In genomic region chr2:84838993-84839980, GRCm38 (mm10) we compare ENCODE assay signal across 9 mouse cellular contexts. TPM values are rescaled to one million over a fixed set of nuclear protein-coding genes. Genes with fewer than 3 reads are reported as not detected.
DNase-seq lines count a peak whose midpoint lies in the region; ATAC-seq lines count a peak whose summit lies in the region.
"Had no signal": no experiment of that assay in that cellular context is flagged by ENCODE, and none has a peak within 500 bp of the region (broad histone marks: within the 10 kb centered on the region; RNA-seq: fewer than 3 reads in every experiment).

No protein-coding gene starts in this region.

- H3K4me1 ChIP-seq in embryonic facial prominence, embryonic 11.5 days (ENCODE audit: control insufficient read depth, insufficient read depth, low read length) = peaks cover 3% of the 10 kb centered on the region; the same call in 1 of the 2 replicates
- peaks cover 49% of the 10 kb centered on the region for H3K4me1 ChIP-seq in heart, embryonic 13.5 days
- peaks cover 31% of the 10 kb centered on the region for H3K4me1 ChIP-seq in limb, embryonic 13.5 days

- no peaks in the 10 kb centered on the region for H3K9me3 ChIP-seq in embryonic facial prominence, embryonic 11.5 days (replicated peaks; ENCODE audit: control insufficient read depth, low read length)
- H3K9me3 ChIP-seq in heart, embryonic 13.5 days = no peaks in the 10 kb centered on the region
- no peaks in the 10 kb centered on the region for H3K9me3 ChIP-seq in limb, embryonic 13.5 days
- H3K9me3 ChIP-seq: G1E had no signal

- DNase-seq in heart, adult 11 months = peak; percentile 97
- DNase-seq in heart, postnatal 25 days (ENCODE audit: low spot score) = no peak
- peak; percentile 74 for DNase-seq in embryonic facial prominence, embryonic 11.5 days (ENCODE audit: low spot score)
- DNase-seq in naive thymus-derived CD4-positive, alpha-beta T cell, adult 2 months (ENCODE audit: low read depth) = peak; percentile 22
- peak; percentile 58 for DNase-seq in thymus, postnatal 4 days
- no peak for DNase-seq in layer of hippocampus, postnatal 25 days (ENCODE audit: extremely low spot score in 1 of 2, low spot score in 1 of 2)

- H3K27me3 ChIP-seq in embryonic facial prominence, embryonic 11.5 days (ENCODE audit: control insufficient read depth, insufficient read depth, low read length) = no peaks in the 10 kb centered on the region
- peaks cover 26% of the 10 kb centered on the region; the same call in 1 of the 2 replicates for H3K27me3 ChIP-seq in heart, embryonic 13.5 days (replicated peaks)
- H3K27me3 ChIP-seq in limb, embryonic 13.5 days = peaks cover 11% of the 10 kb centered on the region

- peak overlapping the region; percentile 82; the same call in 1 of the 2 replicates for H3K27ac ChIP-seq in embryonic facial prominence, embryonic 11.5 days (replicated peaks; ENCODE audit: low read depth, low read length)
- H3K27ac ChIP-seq in heart, embryonic 13.5 days (replicated peaks) = peak overlapping the region; percentile 94
- H3K27ac ChIP-seq in limb, embryonic 13.5 days = peak overlapping the region; percentile 90

- H3K36me3 ChIP-seq in embryonic facial prominence, embryonic 11.5 days (replicated peaks; ENCODE audit: control insufficient read depth, insufficient read depth, low read depth, low read length) = no peaks in the 10 kb centered on the region
- H3K36me3 ChIP-seq in heart, embryonic 13.5 days = no peaks in the 10 kb centered on the region
- no peaks in the 10 kb centered on the region for H3K36me3 ChIP-seq in limb, embryonic 13.5 days
- H3K36me3 ChIP-seq: G1E had no signal

- H3K9ac ChIP-seq in embryonic facial prominence, embryonic 11.5 days (replicated peaks; ENCODE audit: low read length) = peak overlapping the region; percentile 78
- peak overlapping the region; percentile 89 for H3K9ac ChIP-seq in heart, embryonic 13.5 days
- H3K9ac ChIP-seq in limb, embryonic 13.5 days = peak overlapping the region; percentile 81

- no peak; the same call in 1 of the 2 replicates for ATAC-seq in embryonic facial prominence, embryonic 11.5 days (replicated peaks; ENCODE audit: insufficient number of reproducible peaks, low FRiP score, low TSS enrichment, low read depth)
- 0 out of 2 replicates have a peak, but pooled peaks have one; percentile 15 for ATAC-seq in heart, embryonic 13.5 days (ENCODE audit: extremely low read depth, insufficient number of reproducible peaks, low FRiP score, low TSS enrichment)
- peak; percentile 16; the same call in 1 of the 2 replicates for ATAC-seq in limb, embryonic 13.5 days (ENCODE audit: low FRiP score, low read depth)

- intact Hi-C loops in heart, postnatal 25 days (cut with DNase I) = no loop called here

- under 1% methylated on average over 47 of the region's 47 CpGs for WGBS in embryonic facial prominence, embryonic 11.5 days
- under 1% methylated on average over 47 of the region's 47 CpGs for WGBS in heart, embryonic 13.5 days
- under 1% methylated on average over 47 of the region's 47 CpGs for WGBS in limb, embryonic 13.5 days

- H3K4me3 ChIP-seq in embryonic facial prominence, embryonic 11.5 days (ENCODE audit: low read depth, low read length) = peak overlapping the region; percentile 62
- H3K4me3 ChIP-seq in heart, embryonic 13.5 days = peak overlapping the region; percentile 74
- peak overlapping the region; percentile 73 for H3K4me3 ChIP-seq in limb, embryonic 13.5 days

- peak overlapping the region; percentile 93 for H3K4me2 ChIP-seq in embryonic facial prominence, embryonic 11.5 days (ENCODE audit: low read depth, low read length)
- H3K4me2 ChIP-seq in heart, embryonic 13.5 days = peak overlapping the region; percentile 79
- H3K4me2 ChIP-seq in limb, embryonic 13.5 days (replicated peaks) = peak overlapping the region; percentile 95

RNA-seq across cellular contexts. Expression of gene Slc43a1, which starts 0.6 kb away (rescaled TPM):
- 1 to 10 TPM; 1.5 to 2.2 TPM for total RNA-seq in heart, postnatal 25 days (2021)
- polyA plus RNA-seq in embryonic facial prominence, embryonic 11.5 days (2014; fragmentation: Nextera tagmentation; extraction: Ambion mirVana) = 23.1 and 28.0 TPM in 2 replicates
- polyA plus RNA-seq in heart, embryonic 13.5 days (2015; fragmentation: Nextera tagmentation; extraction: Ambion mirVana) = 16.1 and 17.1 TPM in 2 replicates
- 16.8 and 18.9 TPM in 2 replicates for polyA plus RNA-seq in limb, embryonic 13.5 days (2015; fragmentation: Nextera tagmentation; extraction: Ambion mirVana)
- total RNA-seq in layer of hippocampus, postnatal 25 days (2021) = under 1 TPM; 0.30 to 0.35 TPM
- polyA plus RNA-seq: G1E had no signal

RNA-seq across cellular contexts. Expression of gene Timm10, which starts 12.5 kb away (rescaled TPM):
- total RNA-seq in heart, postnatal 25 days (2021) = 100 to 1,000 TPM in 1 of 2 experiments, 10 to 100 TPM in 1; 99.8 to 103 TPM
- 45.9 and 50.0 TPM in 2 replicates for polyA plus RNA-seq in embryonic facial prominence, embryonic 11.5 days (2014; fragmentation: Nextera tagmentation; extraction: Ambion mirVana)
- polyA plus RNA-seq in heart, embryonic 13.5 days (2015; fragmentation: Nextera tagmentation; extraction: Ambion mirVana) = 72.3 and 89.1 TPM in 2 replicates
- polyA plus RNA-seq in limb, embryonic 13.5 days (2015; fragmentation: Nextera tagmentation; extraction: Ambion mirVana) = 47.8 and 51.3 TPM in 2 replicates
- 10 to 100 TPM; 58.0 to 60.3 TPM for total RNA-seq in layer of hippocampus, postnatal 25 days (2021)

RNA-seq across cellular contexts. Expression of gene Smtnl1, which starts 16.8 kb away (rescaled TPM):
- total RNA-seq in heart, postnatal 25 days (2021) = not detected
- polyA plus RNA-seq in embryonic facial prominence, embryonic 11.5 days (2014; fragmentation: Nextera tagmentation; extraction: Ambion mirVana) = 0.11 and 0.20 TPM in 2 replicates
- polyA plus RNA-seq in heart, embryonic 13.5 days (2015; fragmentation: Nextera tagmentation; extraction: Ambion mirVana) = 0.24 and 0.27 TPM in 2 replicates
- polyA plus RNA-seq in limb, embryonic 13.5 days (2015; fragmentation: Nextera tagmentation; extraction: Ambion mirVana) = 0.14 and 0.27 TPM in 2 replicates
- not detected for total RNA-seq in layer of hippocampus, postnatal 25 days (2021)
- total RNA-seq: G1E had no signal
- polyA plus RNA-seq: G1E had no signal

RNA-seq across cellular contexts. Expression of gene Ube2l6, which starts 40.7 kb away (rescaled TPM):
- 10 to 100 TPM; 30.6 to 70.6 TPM for total RNA-seq in heart, postnatal 25 days (2021)
- 30.6 and 36.1 TPM in 2 replicates for polyA plus RNA-seq in embryonic facial prominence, embryonic 11.5 days (2014; fragmentation: Nextera tagmentation; extraction: Ambion mirVana)
- polyA plus RNA-seq in heart, embryonic 13.5 days (2015; fragmentation: Nextera tagmentation; extraction: Ambion mirVana) = 92.5 and 114 TPM in 2 replicates
- 31.8 and 32.9 TPM in 2 replicates for polyA plus RNA-seq in limb, embryonic 13.5 days (2015; fragmentation: Nextera tagmentation; extraction: Ambion mirVana)
- total RNA-seq in layer of hippocampus, postnatal 25 days (2021) = 1 to 10 TPM; 3.9 to 4.3 TPM

RNA-seq across cellular contexts. Expression of gene Rtn4rl2, which starts 47.2 kb away (rescaled TPM):
- 1 to 10 TPM; 1.8 to 4.0 TPM for total RNA-seq in heart, postnatal 25 days (2021)
- polyA plus RNA-seq in embryonic facial prominence, embryonic 11.5 days (2014; fragmentation: Nextera tagmentation; extraction: Ambion mirVana) = 2.4 and 3.2 TPM in 2 replicates
- polyA plus RNA-seq in heart, embryonic 13.5 days (2015; fragmentation: Nextera tagmentation; extraction: Ambion mirVana) = 0.72 and 0.99 TPM in 2 replicates
- 0.65 and 1.1 TPM in 2 replicates for polyA plus RNA-seq in limb, embryonic 13.5 days (2015; fragmentation: Nextera tagmentation; extraction: Ambion mirVana)
- 10 to 100 TPM; 92.3 to 94.5 TPM for total RNA-seq in layer of hippocampus, postnatal 25 days (2021)
- total RNA-seq: G1E had no signal
- polyA plus RNA-seq: G1E had no signal

Comparison
In these comparisons a context has a peak if more than half of its experiments do, and no peak if none do; other contexts are left out.
1. DNase-seq: peak in heart, adult 11 months (single experiment), embryonic facial prominence, embryonic 11.5 days (single experiment), naive thymus-derived CD4-positive, alpha-beta T cell, adult 2 months (single experiment) and thymus, postnatal 4 days (single experiment); none in heart, postnatal 25 days (single experiment) and layer of hippocampus, postnatal 25 days (0 of 2).
2. Peak in every context shown above with its lines, with median percentiles within 50 percentile points of each other: H3K27ac ChIP-seq, H3K4me2 ChIP-seq, H3K4me3 ChIP-seq and H3K9ac ChIP-seq.